Mouse (Mus musculus) activated CD4-positive, CD25-positive, alpha-beta regulatory T cell, adult 4 months (primary cell): ENCODE measurements around the gene Syngr2. TPM values are rescaled to one million over a fixed set of nuclear protein-coding genes. Genes with fewer than 3 reads are reported as not detected.
"Not testable (repeated sequence)": the region's sequence is repeated elsewhere in the genome, so short reads cannot be mapped to it uniquely, and the experiment has no call there.

ENCODE experiments used
- ATAC-seq: one replicate; pipeline ENCODE4 v1.8.0; 2017
- polyA plus RNA-seq, 2 experiments: library from polyadenylated mRNA; unstranded; fragments of 100-300 nt; shearing (Covaris generic); gene quantifications; one replicate each; pipeline ENCODE4 v1.2.1; 2017

The Syngr2 gene
- polyA plus RNA-seq, 2 experiments from 2014 or later, result 76.0 to 131 TPM

- peak; percentile 26 for ATAC-seq
Observed at GRCm38 (mm10) chr11:117781199-117781821, 28.2 kb upstream of the Syngr2 start.

- peak; percentile 30 for ATAC-seq
Observed at GRCm38 (mm10) chr11:117781993-117782704, 27.3 kb upstream of the Syngr2 start, which contains the start of the genes Tmc8 and Tmc6. Gene Tmc8, plus strand, starts transcription at chr11:117782076. Gene Tmc6, minus strand, starts transcription at chr11:117782198.

- no peak for ATAC-seq
Observed at GRCm38 (mm10) chr11:117782705-117783034, 26.8 kb upstream of the Syngr2 start.

GRCm38 (mm10) chr11:117783089-117783488, 26.4 kb upstream of the Syngr2 start:
- ATAC-seq, result no peak

GRCm38 (mm10) chr11:117783683-117784309, 25.7 kb upstream of the Syngr2 start:
- ATAC-seq, result no peak

GRCm38 (mm10) chr11:117786294-117786693, 23.2 kb upstream of the Syngr2 start:
- ATAC-seq, result no peak

GRCm38 (mm10) chr11:117788481-117788880, 21.0 kb upstream of the Syngr2 start:
- ATAC-seq, result not testable (repeated sequence)

GRCm38 (mm10) chr11:117790286-117790685, 19.2 kb upstream of the Syngr2 start:
- ATAC-seq, result no peak

- no peak for ATAC-seq
Observed at GRCm38 (mm10) chr11:117790703-117791440, 18.6 kb upstream of the Syngr2 start.

- no peak for ATAC-seq
Observed at GRCm38 (mm10) chr11:117791441-117791761, 18.1 kb upstream of the Syngr2 start.

- ATAC-seq, result no peak
Observed at GRCm38 (mm10) chr11:117792281-117792888, 17.1 kb upstream of the Syngr2 start.

GRCm38 (mm10) chr11:117794035-117794551, 15.4 kb upstream of the Syngr2 start:
- no peak for ATAC-seq

GRCm38 (mm10) chr11:117796954-117797353, 12.5 kb upstream of the Syngr2 start:
- ATAC-seq, result no peak

- no peak for ATAC-seq
Observed at GRCm38 (mm10) chr11:117797511-117798159, 11.8 kb upstream of the Syngr2 start, which contains the start of gene 6030468B19Rik. Gene 6030468B19Rik, plus strand, starts transcription at chr11:117797660.

GRCm38 (mm10) chr11:117798160-117798541, 11.3 kb upstream of the Syngr2 start:
- ATAC-seq, result peak; percentile 64

GRCm38 (mm10) chr11:117799174-117799573, 10.3 kb upstream of the Syngr2 start:
- ATAC-seq, result peak; percentile 63

GRCm38 (mm10) chr11:117800038-117800437, 9.4 kb upstream of the Syngr2 start:
- no peak for ATAC-seq

- no peak for ATAC-seq
Observed at GRCm38 (mm10) chr11:117801650-117802049, 7.8 kb upstream of the Syngr2 start.

- no peak for ATAC-seq
Observed at GRCm38 (mm10) chr11:117803166-117803688, 6.2 kb upstream of the Syngr2 start.

GRCm38 (mm10) chr11:117806781-117807180, 2.7 kb upstream of the Syngr2 start:
- no peak for ATAC-seq

- peak; percentile 74 for ATAC-seq
Observed at GRCm38 (mm10) chr11:117810401-117811046, 1.1 kb downstream of the Syngr2 start.
